In the genomic region with DNA sequence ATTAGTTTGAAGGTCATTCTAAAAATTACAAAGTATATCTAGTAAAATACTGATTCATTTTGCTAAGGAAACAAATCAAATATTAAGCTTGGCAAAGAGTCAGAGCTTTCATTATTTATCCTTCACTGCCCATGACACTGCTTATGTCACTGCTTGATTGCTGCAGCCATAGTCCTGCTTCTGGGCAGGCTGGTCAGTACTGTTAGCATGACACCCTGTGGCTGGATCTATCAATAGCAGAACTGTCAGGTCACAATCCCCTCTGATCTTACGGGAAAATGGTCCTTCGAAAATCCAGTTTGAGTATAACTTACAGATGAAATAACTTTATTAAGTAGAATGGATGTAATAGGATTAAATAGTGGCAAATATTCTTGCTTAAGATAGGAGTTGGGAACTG, we compare ENCODE assay signal across 10 mouse cellular contexts.
A peak's percentile ranks its signal among the peaks of the same experiment; 100 is the strongest.
DNase-seq lines count a peak whose midpoint lies in the region; ATAC-seq and TF ChIP-seq lines count a peak whose summit lies in the region.
"Had no signal": no experiment of that assay in that cellular context is flagged by ENCODE, and none has a peak within 500 bp of the region (broad histone marks: within the 10 kb centered on the region; RNA-seq: fewer than 3 reads in every experiment).

No protein-coding gene starts in this region.

- H3K9ac ChIP-seq in heart, postnatal 0 days (replicated peaks; ENCODE audit: low read depth, low read length): no peak overlapping the region
- H3K9ac ChIP-seq in midbrain, embryonic 14.5 days (replicated peaks; ENCODE audit: low read length): no peak overlapping the region
- H3K9ac ChIP-seq in midbrain, embryonic 16.5 days (ENCODE audit: low read depth, low read length): no peak overlapping the region
- no peak overlapping the region for H3K9ac ChIP-seq in stomach, postnatal 0 days (ENCODE audit: low read length)

- H3K9me3 ChIP-seq in heart, postnatal 0 days (replicated peaks; ENCODE audit: control insufficient read depth, low read length): no peaks in the 10 kb centered on the region
- H3K9me3 ChIP-seq in midbrain, embryonic 14.5 days (ENCODE audit: control insufficient read depth, low read length): no peaks in the 10 kb centered on the region
- H3K9me3 ChIP-seq in midbrain, embryonic 16.5 days (replicated peaks; ENCODE audit: control insufficient read depth, low read length, poor library complexity, severe bottlenecking): no peaks in the 10 kb centered on the region
- H3K9me3 ChIP-seq in stomach, postnatal 0 days (ENCODE audit: control insufficient read depth, low read length): no peaks in the 10 kb centered on the region

- H3K4me2 ChIP-seq in heart, postnatal 0 days (ENCODE audit: low read depth, low read length): no peak overlapping the region
- no peak overlapping the region for H3K4me2 ChIP-seq in midbrain, embryonic 14.5 days (ENCODE audit: low read length)
- no peak overlapping the region for H3K4me2 ChIP-seq in midbrain, embryonic 16.5 days (ENCODE audit: low read length)
- H3K4me2 ChIP-seq in stomach, postnatal 0 days (replicated peaks; ENCODE audit: low read depth): no peak overlapping the region

- ATAC-seq in heart, postnatal 0 days (ENCODE audit: insufficient read depth, low read depth): no peak
- no peak for ATAC-seq in midbrain, embryonic 14.5 days (ENCODE audit: low FRiP score, low TSS enrichment)
- no peak for ATAC-seq in midbrain, embryonic 16.5 days
- no peak for ATAC-seq in stomach, postnatal 0 days (ENCODE audit: low FRiP score, low TSS enrichment)
- no peak for ATAC-seq in granulocyte monocyte progenitor cell, adult 5-6 weeks (replicated peaks; ENCODE audit: poor library complexity, severe bottlenecking)

- no peaks in the 10 kb centered on the region for H3K4me1 ChIP-seq in heart, postnatal 0 days (ENCODE audit: control insufficient read depth, insufficient read depth)
- H3K4me1 ChIP-seq in midbrain, embryonic 14.5 days (ENCODE audit: control insufficient read depth, insufficient read depth, low read length): no peaks in the 10 kb centered on the region
- no peaks in the 10 kb centered on the region for H3K4me1 ChIP-seq in midbrain, embryonic 16.5 days (ENCODE audit: control insufficient read depth, insufficient read depth, low read length)
- no peaks in the 10 kb centered on the region for H3K4me1 ChIP-seq in stomach, postnatal 0 days (replicated peaks; ENCODE audit: control insufficient read depth, insufficient read depth)

- WGBS in heart, postnatal 0 days: 39% methylated on average over 2 of the region's 2 CpGs
- 64% methylated on average over 2 of the region's 2 CpGs for WGBS in midbrain, embryonic 14.5 days
- WGBS in midbrain, embryonic 16.5 days: 51% methylated on average over 2 of the region's 2 CpGs
- WGBS in stomach, postnatal 0 days: 58% methylated on average over 2 of the region's 2 CpGs

- no peaks in the 10 kb centered on the region for H3K27me3 ChIP-seq in heart, postnatal 0 days (ENCODE audit: control insufficient read depth, insufficient read depth, low read length)
- H3K27me3 ChIP-seq in midbrain, embryonic 14.5 days (ENCODE audit: control insufficient read depth, insufficient read depth, low read length): no peaks in the 10 kb centered on the region
- no peaks in the 10 kb centered on the region for H3K27me3 ChIP-seq in midbrain, embryonic 16.5 days (ENCODE audit: control insufficient read depth, insufficient read depth, low read depth, low read length)
- H3K27me3 ChIP-seq in stomach, postnatal 0 days (ENCODE audit: control insufficient read depth, insufficient read depth, low read length): no peaks in the 10 kb centered on the region

- H3K4me3 ChIP-seq in heart, postnatal 0 days (ENCODE audit: low read depth, low read length): no peak overlapping the region
- no peak overlapping the region for H3K4me3 ChIP-seq in midbrain, embryonic 14.5 days (replicated peaks; ENCODE audit: low read depth, low read length)
- no peak overlapping the region for H3K4me3 ChIP-seq in midbrain, embryonic 16.5 days (ENCODE audit: low read depth, low read length)
- no peak overlapping the region for H3K4me3 ChIP-seq in stomach, postnatal 0 days (ENCODE audit: low read depth, low read length)

- intact Hi-C loops in heart, postnatal 36 days (cut with DNase I): loop anchor here (5.0 kb wide), 2 partner anchors 446 to 526 kb away; partner anchors contain the start of gene Pdgfc

- peak; percentile 61 for TF ChIP-seq CTCF in heart, postnatal 0 days (IDR thresholded peaks at IDR 0.05; ENCODE audit: low read depth)
- TF ChIP-seq CTCF in stomach, postnatal 0 days (IDR thresholded peaks at IDR 0.05; ENCODE audit: low read depth): peak; percentile 69

- no peaks in the 10 kb centered on the region for H3K36me3 ChIP-seq in heart, postnatal 0 days (replicated peaks; ENCODE audit: control insufficient read depth, insufficient read depth, low read length)
- no peaks in the 10 kb centered on the region for H3K36me3 ChIP-seq in midbrain, embryonic 14.5 days (ENCODE audit: control insufficient read depth, insufficient read depth, low read length)
- H3K36me3 ChIP-seq in midbrain, embryonic 16.5 days (ENCODE audit: control insufficient read depth, insufficient read depth, low read length): no peaks in the 10 kb centered on the region
- H3K36me3 ChIP-seq in stomach, postnatal 0 days (ENCODE audit: control insufficient read depth, insufficient read depth, low read length): no peaks in the 10 kb centered on the region

- DNase-seq in heart, postnatal 0 days (ENCODE audit: low spot score): peak; percentile 6
- no peak for DNase-seq in heart, postnatal 36 days
- DNase-seq in midbrain, embryonic 14.5 days: peak; percentile 33
- peak; percentile 35 to 40 for DNase-seq in adrenal gland, postnatal 36 days
- peak; percentile 16 for DNase-seq in stomach, postnatal 0 days (ENCODE audit: low spot score)
- no peak for DNase-seq in right cerebral cortex, postnatal 36 days (ENCODE audit: low spot score in 2 of 2)
- DNase-seq: cerebellum, postnatal 36 days had no signal

- TF ChIP-seq EP300 in heart, postnatal 0 days (IDR thresholded peaks at IDR 0.05; ENCODE audit: low read depth): no peak
- no peak for TF ChIP-seq EP300 in stomach, postnatal 0 days (optimal IDR thresholded peaks at IDR 0.05)

- no peak overlapping the region for H3K27ac ChIP-seq in heart, postnatal 0 days (ENCODE audit: low read depth)
- no peak overlapping the region for H3K27ac ChIP-seq in midbrain, embryonic 14.5 days (replicated peaks; ENCODE audit: low read depth, low read length)
- H3K27ac ChIP-seq in midbrain, embryonic 16.5 days (ENCODE audit: low read length): no peak overlapping the region
- H3K27ac ChIP-seq in stomach, postnatal 0 days (replicated peaks): no peak overlapping the region
- H3K27ac ChIP-seq: macrophage had no signal

Comparison
In these comparisons a context has a peak if more than half of its experiments do, and no peak if none do; other contexts are left out.
1. DNase-seq: peak in heart, postnatal 0 days (single experiment), midbrain, embryonic 14.5 days (single experiment), adrenal gland, postnatal 36 days (2 of 2) and stomach, postnatal 0 days (single experiment); none in heart, postnatal 36 days (0 of 2) and right cerebral cortex, postnatal 36 days (0 of 2).